Mouse (Mus musculus) gastrocnemius, adult 8-10 months (tissue): ENCODE measurements around the gene Zc3h13. TPM values are rescaled to one million over a fixed set of nuclear protein-coding genes. Genes with fewer than 3 reads are reported as not detected.
A peak's percentile ranks its signal among the peaks of the same experiment; 100 is the strongest.

Source experiments
- DNase-seq, 2 experiments: peaks; one replicate each; pipeline ENCODE4 v3.0.0; 2022; ENCODE audit warnings: low spot score in 2 of 2
- total RNA-seq, 4 experiments: library from RNA; stranded (reverse); gene quantifications; 2 replicates each; pipeline ENCODE4 v1.2.4; 2022

Gene Zc3h13
- 10 to 100 TPM; 14.3 to 19.1 (median 17.7) TPM for total RNA-seq

DNA sequence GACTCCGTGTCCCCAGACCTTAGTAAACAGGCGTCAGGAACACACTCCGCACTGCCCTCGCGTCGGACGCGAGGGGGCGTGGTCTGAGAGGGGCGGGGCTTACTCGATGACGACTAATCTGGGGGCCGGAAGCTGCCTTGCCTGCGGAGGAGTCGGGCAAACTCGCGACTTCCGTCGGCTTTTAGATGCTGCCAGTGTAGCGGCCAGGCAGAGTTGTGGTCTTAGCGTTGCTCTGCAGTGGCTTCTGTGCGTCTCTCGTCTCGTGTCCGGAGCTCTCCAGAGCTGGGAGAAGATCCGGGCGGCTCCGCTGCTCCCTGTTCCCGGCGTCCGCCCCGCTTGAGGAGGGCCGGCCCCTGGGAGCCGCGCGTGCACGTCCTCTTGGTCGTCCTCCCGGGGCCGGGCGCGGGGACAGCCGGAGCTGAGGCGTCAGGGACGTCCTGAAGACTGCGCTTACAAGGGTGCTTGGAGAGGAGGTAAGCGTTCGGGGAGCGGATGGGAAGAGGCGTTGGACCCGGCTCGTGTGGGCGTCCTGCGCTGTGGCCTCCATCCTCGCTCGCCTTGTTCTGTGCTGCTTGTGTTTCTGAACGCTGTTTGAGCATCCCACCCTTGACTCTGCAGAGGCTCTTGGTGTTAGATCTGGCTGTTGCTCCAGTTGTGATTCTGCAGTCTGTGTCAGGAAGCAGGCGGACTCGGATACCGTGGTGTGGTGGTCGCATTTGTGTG lies at the start of gene Zc3h13:
TSS of gene Zc3h13 (plus strand) at position 181 of the 723 bp plus-strand sequence.
- peak; percentile 90 to 92 for DNase-seq

DNA sequence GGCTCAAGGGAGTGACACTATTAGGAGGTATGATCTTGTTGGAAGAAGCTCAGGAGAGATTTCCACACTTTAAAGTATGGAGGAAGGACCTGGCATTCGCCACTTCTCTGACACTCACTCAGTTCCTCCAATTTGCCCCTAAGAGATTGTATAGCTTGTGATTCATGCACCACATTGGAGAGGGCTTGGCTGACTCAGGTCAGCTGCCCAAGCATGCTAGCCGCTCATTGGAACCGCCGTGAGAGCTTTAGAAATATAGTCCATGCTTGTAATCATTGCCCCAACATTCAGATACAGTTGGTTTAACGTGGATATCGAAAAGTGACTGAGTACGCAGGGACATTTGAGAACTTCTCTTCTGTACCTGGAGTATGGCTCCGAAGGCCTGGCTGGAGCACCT lies 48.6 kb upstream of the Zc3h13 start:
- no peak for DNase-seq

DNA sequence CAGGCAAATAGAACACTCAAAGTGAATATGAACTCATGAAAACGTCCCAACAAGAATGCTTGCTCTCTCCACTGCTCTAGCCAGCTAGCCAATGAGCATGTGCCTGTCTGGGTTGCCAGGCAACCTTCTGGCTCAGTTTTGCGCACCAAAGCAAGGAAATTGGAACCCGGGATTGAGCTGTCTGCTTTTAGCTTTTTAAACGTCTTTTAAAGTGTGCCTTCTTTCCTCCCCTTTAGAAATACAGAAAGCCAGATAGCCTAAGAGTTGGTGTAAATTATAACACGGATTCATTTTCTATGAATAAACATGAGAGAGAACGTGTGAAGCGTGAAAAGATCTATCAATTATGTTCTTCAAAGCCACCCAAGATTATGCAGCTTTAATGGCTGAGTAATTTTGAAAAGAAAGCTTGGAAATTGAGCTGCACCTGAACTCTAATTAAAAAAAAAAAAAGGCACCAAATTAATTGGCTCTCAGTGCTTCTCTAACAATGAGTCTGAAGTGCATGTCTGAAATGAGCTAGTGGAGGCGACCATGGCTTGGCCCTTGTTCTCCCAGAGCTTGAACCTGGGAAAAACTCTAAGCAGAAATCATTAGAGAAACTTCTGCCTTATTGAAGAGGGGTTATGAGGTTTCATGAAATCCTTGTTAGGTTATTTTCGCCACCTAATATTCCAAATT lies 48.1 kb upstream of the Zc3h13 start:
- DNase-seq = no peak

DNA sequence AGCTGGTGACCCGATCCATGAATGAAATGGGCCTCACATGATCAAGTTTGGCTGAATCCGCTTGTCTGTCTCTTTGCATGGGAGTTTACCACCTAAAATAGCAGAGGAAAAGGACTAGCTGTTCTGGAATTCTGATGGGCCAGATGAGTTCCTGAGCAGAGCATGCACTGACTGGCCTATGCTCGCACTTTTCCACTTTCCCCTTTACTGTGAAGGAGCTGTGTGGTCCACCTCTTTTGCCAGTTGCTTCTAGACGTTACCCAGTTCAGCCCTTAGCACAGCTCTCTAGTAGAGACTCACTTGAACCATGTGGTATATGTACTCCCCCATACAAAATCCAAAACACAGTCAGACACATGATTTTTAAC lies 47.6 kb upstream of the Zc3h13 start:
- no peak for DNase-seq

DNA sequence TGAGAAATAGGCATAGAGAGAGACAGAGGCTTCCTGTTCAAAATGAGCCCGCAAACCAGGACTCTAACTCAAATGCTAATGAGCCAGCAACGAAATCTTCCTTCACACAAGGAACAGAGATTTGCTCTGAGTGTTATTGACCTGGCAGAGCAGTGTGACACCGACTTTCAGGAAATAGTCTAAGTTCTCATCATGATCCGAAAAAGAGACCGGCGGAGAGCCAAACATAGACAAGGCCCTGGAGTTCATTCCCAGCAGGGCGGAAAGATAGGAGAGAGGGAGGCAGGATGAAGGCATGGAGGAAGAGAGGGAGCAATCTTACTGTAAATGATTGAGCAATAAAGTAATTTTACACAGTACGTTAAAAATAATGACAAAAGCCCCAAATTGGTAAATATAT lies 47.1 kb upstream of the Zc3h13 start:
- no peak for DNase-seq

DNA sequence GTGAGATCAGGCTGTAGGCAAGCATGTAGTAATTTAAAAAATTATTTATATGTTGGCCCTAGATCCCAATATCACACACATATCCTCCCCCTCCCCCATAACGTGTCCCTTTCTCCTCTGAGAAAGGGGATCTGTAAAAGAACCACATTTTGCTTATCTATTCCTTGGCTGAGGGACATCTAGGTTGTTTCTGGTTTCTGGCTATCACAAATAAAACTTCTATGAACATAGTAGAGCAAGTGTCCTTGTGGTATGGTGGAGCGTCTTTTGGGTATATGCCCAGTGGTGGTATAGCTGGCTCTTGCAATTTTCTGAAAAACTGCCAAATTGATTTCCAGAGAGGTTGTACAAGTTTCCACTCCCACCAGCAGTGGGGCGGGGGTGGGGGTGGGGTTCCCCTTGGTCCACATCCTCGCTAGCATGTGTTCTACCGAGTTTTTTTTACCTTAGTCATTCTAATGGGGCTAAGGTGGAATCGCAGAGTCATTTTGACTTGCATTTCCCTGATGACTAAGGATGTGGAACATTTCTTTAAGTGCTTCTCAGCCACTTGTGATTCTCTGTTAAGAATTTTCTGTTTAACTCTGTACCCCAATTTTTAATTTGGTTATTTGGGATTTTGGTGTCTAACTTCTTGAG lies 46.0 kb upstream of the Zc3h13 start:
- DNase-seq = no peak

DNA sequence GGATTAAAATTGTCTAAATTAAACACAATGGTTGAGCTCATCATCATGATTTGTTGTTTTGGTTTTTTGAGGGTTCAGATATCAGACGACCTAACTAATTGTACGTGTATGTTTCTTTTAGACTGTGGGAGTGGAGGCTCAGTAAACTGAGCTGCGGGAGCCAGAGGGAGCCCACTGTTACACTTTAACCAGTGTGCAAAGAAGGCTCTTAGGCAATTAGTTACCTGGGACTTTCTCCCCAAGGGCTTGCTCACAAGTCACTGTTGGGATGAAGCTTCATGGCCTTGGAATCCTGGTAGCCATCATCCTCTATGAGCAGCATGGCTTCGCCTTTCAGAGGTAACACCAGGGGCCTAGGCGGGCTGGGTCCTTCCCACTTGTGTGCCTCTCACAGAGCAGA lies 42.1 kb upstream of the Zc3h13 start, which contains the start of gene Cpb2:
TSS of gene Cpb2 (plus strand) at position 201 of the 400 bp plus-strand sequence.
- no peak for DNase-seq

DNA sequence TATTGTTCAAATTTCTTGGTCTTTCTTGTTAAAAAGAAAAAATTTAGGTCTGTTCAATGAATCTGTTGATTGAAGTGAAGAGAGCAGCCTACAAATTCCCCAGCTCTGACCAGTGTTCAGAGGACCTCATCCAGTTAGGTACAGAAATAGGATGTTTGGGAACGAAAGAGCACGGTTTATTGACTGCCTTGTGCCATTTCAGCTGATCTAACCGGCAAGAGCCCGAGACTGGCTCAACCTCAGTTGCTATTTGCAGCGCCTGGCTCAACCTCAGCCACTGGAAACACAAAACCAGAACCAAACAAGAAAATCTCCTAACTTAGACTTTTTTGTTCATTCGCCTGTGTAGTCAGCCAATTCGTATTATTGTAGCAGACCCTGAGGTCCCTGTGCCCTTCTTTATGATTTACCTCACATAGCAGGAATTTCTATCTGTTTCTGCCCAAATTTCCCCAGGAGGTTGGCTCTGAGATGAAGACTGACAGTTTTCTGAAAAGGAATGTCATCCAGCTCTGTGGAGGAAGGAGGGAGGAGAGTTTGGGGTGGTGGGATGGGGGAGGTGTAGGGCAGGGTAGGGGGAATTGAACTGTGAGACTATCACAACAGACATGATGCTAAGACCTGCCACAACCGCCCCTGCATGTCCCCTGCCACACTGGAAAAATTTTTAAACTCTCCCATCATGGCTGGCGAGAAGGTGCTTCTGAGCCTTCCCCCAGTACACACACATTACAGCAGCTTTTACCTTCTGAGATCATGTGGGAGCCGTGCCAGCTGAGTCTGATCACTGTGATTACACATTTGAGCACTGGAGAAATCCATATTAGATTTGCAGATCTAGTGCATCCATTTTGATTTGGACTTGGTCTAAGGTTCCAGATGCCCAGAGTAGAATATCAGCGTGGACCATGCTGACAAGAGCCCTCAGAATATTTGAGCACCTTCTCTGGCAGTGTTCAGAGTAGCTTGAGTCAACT lies 37.9 kb upstream of the Zc3h13 start:
- DNase-seq = no peak

DNA sequence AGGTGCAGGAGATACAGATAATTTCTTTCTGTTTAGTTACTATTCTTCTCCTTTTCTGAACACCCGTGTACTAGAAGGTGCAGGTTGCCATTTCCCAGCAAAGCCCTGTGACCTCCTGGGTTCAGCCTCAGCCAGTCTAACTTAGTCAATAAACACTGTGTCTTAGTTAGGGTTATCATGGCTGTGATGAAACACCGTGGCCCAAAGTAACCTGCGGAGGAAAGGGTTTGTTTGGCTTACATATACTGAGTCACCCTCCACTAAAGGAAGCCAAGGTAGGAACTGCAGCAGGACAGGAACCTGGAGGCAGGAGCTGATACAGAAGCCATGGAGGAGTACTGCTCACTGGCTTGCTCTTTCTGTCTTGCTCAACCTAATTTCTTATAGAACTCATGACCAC lies 33.7 kb upstream of the Zc3h13 start:
- DNase-seq = no peak

DNA sequence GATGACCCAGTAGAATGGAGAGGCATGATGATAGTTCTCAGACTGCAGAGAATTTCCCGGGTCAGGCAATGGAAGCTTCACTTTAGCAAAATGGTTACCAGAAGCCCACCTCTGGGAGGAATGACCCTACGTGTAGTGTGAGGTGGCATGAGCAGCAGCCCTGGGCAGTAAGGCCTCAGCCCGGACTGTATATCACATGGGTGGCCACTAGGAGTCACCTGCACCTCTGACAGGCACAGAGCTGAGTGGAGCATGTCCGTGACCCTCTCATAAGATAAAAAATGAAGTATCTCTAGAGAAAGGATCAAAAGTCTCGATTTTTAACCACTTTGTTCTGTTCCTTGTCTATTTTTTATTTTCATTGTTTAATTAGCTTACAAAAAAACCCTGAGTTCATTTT lies 27.7 kb upstream of the Zc3h13 start:
- no peak for DNase-seq

DNA sequence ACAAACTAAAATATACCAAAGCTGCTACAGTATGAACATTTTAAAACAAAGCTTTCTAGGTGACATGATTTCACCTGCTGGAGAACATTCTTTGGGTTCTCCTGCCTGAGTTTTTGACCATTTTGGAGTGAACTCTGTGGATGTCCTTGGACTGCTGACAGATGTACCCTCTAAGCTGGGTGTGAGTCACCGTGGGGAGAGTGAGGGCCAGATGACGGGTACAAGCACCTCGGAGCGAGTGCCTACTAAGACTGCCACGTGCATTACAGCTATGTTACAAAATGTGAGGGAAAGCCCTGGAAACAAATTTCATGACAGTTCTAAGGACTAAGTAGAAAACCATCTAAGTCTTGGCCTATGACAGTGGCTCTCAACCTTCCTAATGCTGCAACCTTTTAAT lies 14.6 kb upstream of the Zc3h13 start:
- no peak for DNase-seq

DNA sequence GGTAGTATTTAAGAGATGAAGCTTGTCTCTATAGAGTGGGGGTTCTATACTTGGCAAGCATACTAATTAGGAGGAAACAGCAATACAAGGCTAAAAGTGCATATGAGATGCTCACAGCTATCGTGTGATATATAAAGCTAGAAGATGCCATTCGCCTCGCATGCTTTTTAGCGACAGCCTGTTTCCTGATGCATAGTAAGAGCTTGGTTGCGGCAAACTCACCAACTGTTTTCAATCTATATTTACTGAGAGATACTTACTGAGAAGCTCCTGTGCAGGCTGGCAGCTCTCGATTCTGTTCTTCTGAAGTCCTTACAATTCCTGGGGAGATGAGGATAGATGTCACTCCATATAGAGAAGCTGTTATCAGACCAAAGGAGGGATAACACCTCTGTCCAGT lies 4.5 kb upstream of the Zc3h13 start:
- DNase-seq = no peak

DNA sequence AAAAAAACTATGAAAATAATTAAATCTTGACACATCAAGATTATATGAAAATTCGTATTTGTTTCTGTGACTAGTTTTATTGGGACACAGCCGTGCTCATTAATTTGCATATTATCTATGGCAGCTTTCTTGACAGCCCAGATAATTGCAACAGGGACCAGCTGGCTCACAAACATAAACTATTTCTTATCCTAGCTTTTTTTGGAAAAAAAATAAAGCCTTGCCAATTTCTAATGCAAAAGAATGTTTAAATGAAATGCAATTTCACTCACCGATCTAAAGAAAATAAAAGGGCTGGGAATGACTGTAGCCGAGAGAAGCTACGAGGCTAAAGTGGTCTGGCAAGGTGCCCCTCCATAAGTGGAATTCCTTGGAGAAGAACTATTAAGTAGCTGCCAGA lies 3.8 kb upstream of the Zc3h13 start:
- no peak for DNase-seq

DNA sequence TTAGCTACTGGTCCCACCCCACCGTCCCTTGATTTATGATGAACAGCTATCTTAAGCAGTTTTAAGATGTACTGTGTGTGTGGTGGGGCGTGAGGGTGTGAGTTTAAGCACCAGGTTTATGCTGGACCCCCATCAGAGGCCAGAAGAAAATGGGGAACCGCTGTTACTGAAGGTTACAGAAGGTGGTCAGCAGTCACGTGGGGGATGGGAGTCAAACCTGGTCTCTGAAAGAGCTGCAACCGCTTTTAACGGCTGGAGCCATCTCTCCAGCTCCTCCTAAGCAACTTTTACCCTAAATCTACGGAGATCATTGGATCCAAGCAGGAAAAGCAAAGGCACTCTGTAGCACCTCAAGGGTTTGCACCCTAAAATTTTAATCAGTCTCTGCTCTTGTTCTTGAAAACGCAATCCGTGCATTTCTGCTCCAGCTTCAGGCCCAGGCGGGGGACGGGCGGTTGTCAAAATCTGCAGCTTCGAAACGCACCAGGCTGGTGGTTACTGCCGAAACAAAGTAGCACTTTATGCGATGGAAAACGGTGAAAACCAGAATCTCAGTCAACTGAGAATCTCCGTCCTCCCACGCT lies 472 bp upstream of the Zc3h13 start:
- no peak for DNase-seq

DNA sequence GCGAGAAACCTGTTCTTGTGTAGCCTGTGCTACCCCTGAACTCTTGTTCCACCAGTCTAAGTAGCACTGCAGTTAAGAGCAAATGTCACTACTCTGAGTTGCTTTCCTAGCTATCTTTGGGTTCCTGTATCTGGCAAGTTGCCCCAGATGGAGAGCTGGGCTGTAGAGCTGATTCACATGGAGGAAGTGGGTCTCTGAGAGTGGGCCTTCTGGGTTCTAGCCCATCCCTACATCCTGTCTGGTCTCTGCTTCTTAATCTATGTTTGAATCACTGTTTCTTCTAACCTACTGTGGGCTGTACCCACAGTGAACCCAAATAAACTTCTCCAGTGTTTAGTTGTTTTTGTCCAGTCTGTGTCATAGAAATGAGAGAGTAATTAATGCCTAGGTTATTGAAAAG lies 16.9 kb downstream of the Zc3h13 start:
- DNase-seq = no peak

DNA sequence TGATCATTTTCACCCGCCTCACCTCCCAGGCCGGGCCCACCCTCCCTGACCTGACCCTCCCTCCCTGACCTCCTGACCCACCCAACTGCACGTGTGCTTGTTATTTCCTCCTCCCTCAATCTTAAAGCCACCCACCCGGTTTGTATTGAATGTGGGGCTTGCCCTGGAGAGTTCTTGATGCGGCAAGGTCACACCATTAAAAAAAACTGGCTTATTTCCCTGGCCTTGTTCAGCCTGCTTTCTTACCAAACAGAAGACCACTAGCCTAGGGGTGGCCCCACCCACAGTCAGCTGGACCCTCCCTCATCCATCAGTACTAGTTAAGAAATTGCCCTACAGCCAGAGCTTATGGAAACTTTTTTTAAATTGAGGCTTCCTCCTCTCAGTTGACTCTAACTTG lies 19.6 kb downstream of the Zc3h13 start:
- DNase-seq = no peak

DNA sequence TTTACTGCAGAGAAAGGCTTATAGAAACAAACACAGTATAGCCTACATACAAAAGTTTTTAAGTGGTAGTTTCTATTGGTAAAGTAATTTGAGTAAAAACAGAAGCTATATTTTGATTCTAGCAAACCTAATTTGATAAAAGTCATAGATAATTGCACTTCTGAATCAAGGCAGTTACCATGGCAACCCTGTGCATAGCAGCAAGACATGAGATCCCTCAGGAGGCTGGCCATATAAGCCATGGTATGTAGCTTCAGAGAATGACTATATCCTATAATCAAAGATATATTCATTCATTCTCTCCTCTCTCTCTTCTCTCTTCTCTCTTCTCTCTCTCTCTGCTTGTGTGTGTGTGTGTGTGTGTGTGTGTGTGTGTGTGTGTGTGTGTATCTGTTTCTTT lies 23.7 kb downstream of the Zc3h13 start:
- no peak for DNase-seq

DNA sequence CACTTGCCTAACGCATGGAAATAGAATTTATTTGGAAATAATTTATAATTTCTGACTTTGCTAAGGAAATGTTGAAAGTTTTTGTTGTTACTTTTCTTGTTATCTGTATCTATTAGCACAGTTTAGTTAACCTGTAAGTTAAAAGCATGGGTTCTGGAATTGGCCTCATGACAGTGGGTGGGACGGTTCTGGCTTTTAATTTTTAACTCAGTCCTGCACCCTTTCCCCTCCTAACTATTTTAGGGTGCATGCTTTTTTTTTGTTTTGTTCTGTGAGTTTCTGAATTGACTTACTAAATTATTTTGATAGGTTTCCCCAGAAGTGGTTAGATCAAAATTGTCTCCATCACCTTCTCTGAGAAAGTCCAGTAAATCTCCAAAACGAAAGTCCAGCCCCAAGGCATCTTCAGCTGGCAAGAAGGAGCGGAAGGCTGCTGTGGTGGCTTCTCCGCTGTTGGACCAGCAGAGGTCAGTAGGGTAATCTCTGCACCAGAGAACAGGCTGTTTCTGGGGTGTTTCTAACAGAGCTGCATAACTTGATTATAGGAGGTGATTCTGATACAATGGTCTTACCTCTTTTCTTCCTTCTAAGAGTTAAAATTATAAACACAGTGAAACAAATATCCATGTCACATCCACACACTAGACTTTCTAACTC lies 25.3 kb downstream of the Zc3h13 start:
- DNase-seq = no peak

DNA sequence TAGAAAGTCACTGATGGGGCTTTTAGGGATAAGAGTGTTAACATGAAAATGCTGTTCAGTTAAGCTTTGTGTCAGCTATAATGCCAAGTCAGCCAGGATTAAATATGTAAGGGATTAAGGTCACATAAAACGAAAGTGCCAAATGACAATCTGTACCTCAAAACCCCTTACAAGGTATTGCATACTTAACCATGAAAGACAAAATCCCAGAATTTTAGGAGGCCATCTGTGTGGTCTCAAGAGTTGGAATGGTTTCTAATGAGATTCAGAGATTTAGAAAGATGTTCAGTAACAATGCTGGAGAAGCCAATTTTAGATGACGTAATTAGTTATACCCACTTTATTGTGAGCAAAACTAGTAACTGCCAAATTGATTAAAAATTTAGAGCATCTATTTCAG lies 30.3 kb downstream of the Zc3h13 start:
- no peak for DNase-seq

DNA sequence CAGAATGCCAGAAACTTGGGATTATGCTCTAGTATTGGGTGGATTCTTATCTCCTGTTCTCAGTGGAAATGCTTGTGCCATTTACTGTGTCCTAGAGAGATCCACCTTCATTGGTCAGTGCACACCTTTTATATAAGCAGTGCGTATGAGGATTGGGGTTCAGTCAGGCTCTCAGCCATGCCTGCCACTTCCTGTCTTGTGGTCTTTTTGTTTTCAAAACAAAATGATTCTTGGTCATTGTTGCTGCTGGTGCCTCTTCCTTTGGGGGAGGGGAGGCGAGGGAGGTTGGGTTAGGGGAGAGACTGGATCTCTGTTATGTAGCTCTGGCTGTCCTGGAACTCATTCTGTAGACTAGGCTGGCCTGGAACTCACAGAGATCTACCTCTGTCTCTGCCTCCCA lies 34.6 kb downstream of the Zc3h13 start:
- DNase-seq = no peak

DNA sequence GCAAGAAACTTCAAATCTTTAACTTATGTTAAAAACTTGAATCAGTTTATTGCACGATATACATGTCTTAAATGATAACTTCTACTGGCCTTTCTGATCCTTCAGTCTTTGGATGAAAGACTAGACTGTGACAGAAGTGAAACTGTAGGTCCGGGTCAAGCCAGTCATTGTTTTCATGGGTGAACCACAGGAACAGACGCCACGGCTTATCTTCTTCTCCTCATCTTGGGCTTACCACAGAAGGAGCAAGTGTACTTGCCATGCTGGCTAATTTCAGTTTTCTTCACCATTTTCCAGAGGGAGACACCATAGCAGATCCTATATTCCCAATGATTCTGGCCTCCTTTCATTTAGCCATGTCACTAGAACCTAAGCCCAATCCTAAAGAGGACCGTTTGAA lies 36.1 kb downstream of the Zc3h13 start:
- DNase-seq = no peak
